In the genomic region with DNA sequence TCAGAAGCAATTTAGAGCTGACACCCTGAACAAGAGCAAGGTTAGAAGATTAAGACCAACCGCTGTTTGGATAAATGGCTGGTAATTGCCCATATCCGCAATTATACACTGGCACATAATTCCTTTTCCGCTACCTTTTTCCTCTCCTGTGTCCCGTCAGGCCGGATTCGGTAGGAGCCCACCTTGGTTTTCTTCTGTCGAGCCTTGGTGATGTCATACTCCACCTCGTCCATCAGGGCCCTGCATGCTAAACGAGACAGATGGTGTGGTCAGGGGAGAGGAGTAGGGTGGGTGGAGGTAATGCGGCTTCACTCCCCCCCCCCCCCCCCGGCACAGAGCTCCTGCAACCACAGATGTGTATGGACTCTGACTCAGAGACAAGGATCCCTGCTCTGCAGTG, we compare ENCODE assay signal across 21 mouse cellular contexts. TPM values are rescaled to one million over a fixed set of nuclear protein-coding genes. Genes with fewer than 3 reads are reported as not detected.
A peak's percentile ranks its signal among the peaks of the same experiment; 100 is the strongest.
DNase-seq lines count a peak whose midpoint lies in the region; ATAC-seq and TF ChIP-seq lines count a peak whose summit lies in the region.
"Had no signal": no experiment of that assay in that cellular context is flagged by ENCODE, and none has a peak within 500 bp of the region (broad histone marks: within the 10 kb centered on the region; RNA-seq: fewer than 3 reads in every experiment).

Gene Cnpy1, minus strand, starts transcription at position 233 of the 400 bp plus-strand sequence.

- H3K4me3 ChIP-seq in hindbrain, embryonic 16.5 days (ENCODE audit: low read length), result no peak within 1 kb of the TSS
- H3K4me3 ChIP-seq in midbrain, embryonic 15.5 days, result no peak within 1 kb of the TSS
- H3K4me3 ChIP-seq: gastrocnemius, adult 2 months; heart, embryonic 12.5 days; limb, embryonic 13.5 days had no signal

- H3K9ac ChIP-seq in hindbrain, embryonic 16.5 days (ENCODE audit: low read depth, low read length), result no peak within 1 kb of the TSS
- H3K9ac ChIP-seq in midbrain, embryonic 15.5 days, result no peak within 1 kb of the TSS
- H3K9ac ChIP-seq: heart, embryonic 12.5 days; limb, embryonic 13.5 days; liver, embryonic 14.5 days had no signal

- DNase-seq in cerebellum, postnatal 14 days, result peak; percentile 14 to 28
- DNase-seq in cerebellum, adult 11 months, result no peak
- peak; percentile 16 for DNase-seq in brain, embryonic 14.5 days (ENCODE audit: low read depth)
- DNase-seq in embryo, embryonic 9.5 days (ENCODE audit: extremely low spot score), result no peak
- DNase-seq in right cerebral cortex, adult 2 months (ENCODE audit: low spot score in 2 of 2), result no peak
- no peak for DNase-seq in right cerebral cortex, postnatal 14 days
- DNase-seq: adrenal gland, adult 2 months; cerebellum, adult 8-10 months; embryo, embryonic 11 days; gastrocnemius, adult 2 months; heart, postnatal 4 days; kidney, postnatal 4 days; layer of hippocampus, adult 9-11 months; retina, postnatal 1 day had no signal

- H3K36me3 ChIP-seq in hindbrain, embryonic 16.5 days (ENCODE audit: control insufficient read depth, insufficient read depth, low read length), result no peaks in the 10 kb centered on the region
- no peaks in the 10 kb centered on the region for H3K36me3 ChIP-seq in midbrain, embryonic 15.5 days (replicated peaks)
- H3K36me3 ChIP-seq: heart, embryonic 12.5 days; limb, embryonic 13.5 days had no signal

- peak; percentile 42; the same call in 1 of the 2 replicates for ATAC-seq in hindbrain, embryonic 16.5 days
- ATAC-seq in midbrain, embryonic 15.5 days (replicated peaks), result no peak
- ATAC-seq: intestine, embryonic 16.5 days had no signal

- H3K27ac ChIP-seq in hindbrain, embryonic 16.5 days (ENCODE audit: low read depth, low read length), result no peak within 1 kb of the TSS
- H3K27ac ChIP-seq in midbrain, embryonic 15.5 days, result no peak within 1 kb of the TSS
- H3K27ac ChIP-seq: gastrocnemius, adult 2 months; limb, embryonic 13.5 days; liver, embryonic 14.5 days; macrophage had no signal

- H3K27me3 ChIP-seq in hindbrain, embryonic 16.5 days (replicated peaks; ENCODE audit: control insufficient read depth, insufficient read depth, low read length), result no peaks in the 10 kb centered on the region
- H3K27me3 ChIP-seq in midbrain, embryonic 15.5 days (replicated peaks), result no peaks in the 10 kb centered on the region
- H3K27me3 ChIP-seq: limb, embryonic 13.5 days had no signal

- H3K9me3 ChIP-seq in hindbrain, embryonic 16.5 days (ENCODE audit: control insufficient read depth, low read length), result no peaks in the 10 kb centered on the region
- no peaks in the 10 kb centered on the region for H3K9me3 ChIP-seq in midbrain, embryonic 15.5 days
- H3K9me3 ChIP-seq: heart, embryonic 12.5 days; limb, embryonic 13.5 days had no signal

- no peak for TF ChIP-seq POLR2A in brain, embryonic 14.5 days (IDR thresholded peaks at IDR 0.05; ENCODE audit: borderline replicate concordance, extremely low read depth, insufficient read depth, insufficient read length, poor library complexity, severe bottlenecking)

- no peak within 1 kb of the TSS for H3K4me2 ChIP-seq in hindbrain, embryonic 16.5 days (ENCODE audit: low read length)
- no peak within 1 kb of the TSS for H3K4me2 ChIP-seq in midbrain, embryonic 15.5 days
- H3K4me2 ChIP-seq: heart, embryonic 12.5 days; limb, embryonic 13.5 days had no signal

- WGBS in hindbrain, embryonic 16.5 days, result 50% methylated on average over 11 of the region's 11 CpGs
- 51% methylated on average over 11 of the region's 11 CpGs for WGBS in midbrain, embryonic 15.5 days

- no peak for TF ChIP-seq CTCF in brain, embryonic 14.5 days (IDR thresholded peaks at IDR 0.05; ENCODE audit: borderline replicate concordance, extremely low read depth, insufficient read depth, insufficient read length)

- H3K4me1 ChIP-seq in hindbrain, embryonic 16.5 days (ENCODE audit: control insufficient read depth, insufficient read depth, low read depth, low read length), result no peaks in the 10 kb centered on the region
- no peaks in the 10 kb centered on the region for H3K4me1 ChIP-seq in midbrain, embryonic 15.5 days
- H3K4me1 ChIP-seq: heart, embryonic 12.5 days; limb, embryonic 13.5 days had no signal

RNA-seq across cellular contexts. Expression of gene Cnpy1, which starts in this region (rescaled TPM):
- 41.7 and 54.6 TPM in 2 replicates for polyA plus RNA-seq in brain, embryonic 14.5 days (2012; rRNA removed)
- polyA plus RNA-seq in hindbrain, embryonic 16.5 days (2015; fragmentation: Nextera tagmentation; extraction: Ambion mirVana), result 25.0 and 35.3 TPM in 2 replicates
- polyA plus RNA-seq in midbrain, embryonic 15.5 days (2015; fragmentation: Nextera tagmentation; extraction: Ambion mirVana), result 44.2 and 61.8 TPM in 2 replicates
- polyA plus RNA-seq: adrenal gland, adult 2 months; macrophage had no signal

Comparison
In these comparisons a context has a peak if more than half of its experiments do, and no peak if none do; other contexts are left out.
1. DNase-seq: peak in cerebellum, postnatal 14 days (2 of 2) and brain, embryonic 14.5 days (single experiment); none in cerebellum, adult 11 months (single experiment), embryo, embryonic 9.5 days (single experiment), right cerebral cortex, adult 2 months (0 of 2) and right cerebral cortex, postnatal 14 days (single experiment).